Mouse (Mus musculus) lung, embryonic 14.5 days (tissue): ENCODE data around the gene Mid1. TPM values are rescaled to one million over a fixed set of nuclear protein-coding genes. Genes with fewer than 3 reads are reported as not detected.
"Not testable (repeated sequence)": the region's sequence is repeated elsewhere in the genome, so short reads cannot be mapped to it uniquely, and the experiment has no call there.

Experiments
- ATAC-seq: fragments of 200-750 bp; cut with Nextera tagmentation; 2 replicates; pipeline ENCODE4 v1.8.0; 2017; ENCODE audit warnings: mild to moderate bottlenecking, moderate TSS enrichment, moderate library complexity; ENCODE audit not compliant: insufficient read depth
- DNase-seq: peaks from one replicate; pipeline ENCODE4 v3.0.0-alpha.2; 2015
- H3K27ac ChIP-seq: fragments of 300-500 bp; sonication (generic); 2 replicates; pipeline ENCODE4 v1.5.1; 2014; ENCODE audit warnings: low read depth, mild to moderate bottlenecking, moderate library complexity
- H3K27me3 ChIP-seq: fragments of 300-500 bp; sonication (generic); 2 replicates; pipeline ENCODE4 v1.6.1; 2014; ENCODE audit warnings: low read length, control low read depth; ENCODE audit not compliant: insufficient read depth
- H3K36me3 ChIP-seq: fragments of 300-500 bp; sonication (generic); 2 replicates; pipeline ENCODE4 v1.6.1; 2014; ENCODE audit warnings: control low read depth; ENCODE audit not compliant: insufficient read depth
- H3K4me1 ChIP-seq: fragments of 300-500 bp; sonication (generic); 2 replicates; pipeline ENCODE4 v1.6.1; 2014; ENCODE audit warnings: antibody characterized with exemption, control low read depth; ENCODE audit not compliant: insufficient read depth
- H3K4me2 ChIP-seq: fragments of 300-500 bp; sonication (generic); 2 replicates; pipeline ENCODE4 v1.6.1; 2014; ENCODE audit warnings: mild to moderate bottlenecking
- H3K4me3 ChIP-seq: fragments of 300-500 bp; sonication (generic); 2 replicates; pipeline ENCODE4 v1.5.1; 2014; ENCODE audit warnings: low read depth, low read length
- H3K9ac ChIP-seq: fragments of 300-500 bp; sonication (generic); 2 replicates; pipeline ENCODE4 v1.6.1; 2014
- H3K9me3 ChIP-seq: fragments of 300-500 bp; sonication (generic); 2 replicates; pipeline ENCODE4 v1.6.1; 2016; ENCODE audit warnings: low read depth, low read length, control low read depth
- WGBS: fragments of 180-500 bp; shearing (Covaris S2); extraction: QIAGEN DNeasy Blood & Tissue Kit; methylation state at CpG from one replicate; pipeline ENCODE4 v1.1.7; 2014; 5-methylcytosine and 5-hydroxymethylcytosine counted together
- polyA plus RNA-seq: library from polyadenylated mRNA; unstranded; fragments of >200 nt; fragmentation: Nextera tagmentation; extraction: Ambion mirVana; gene quantifications from 2 replicates; pipeline ENCODE4 v1.2.1, GENCODE M21; 2014

Gene Mid1
- polyA plus RNA-seq, 1 experiment from 2014 or later = 9.5 TPM

DNA sequence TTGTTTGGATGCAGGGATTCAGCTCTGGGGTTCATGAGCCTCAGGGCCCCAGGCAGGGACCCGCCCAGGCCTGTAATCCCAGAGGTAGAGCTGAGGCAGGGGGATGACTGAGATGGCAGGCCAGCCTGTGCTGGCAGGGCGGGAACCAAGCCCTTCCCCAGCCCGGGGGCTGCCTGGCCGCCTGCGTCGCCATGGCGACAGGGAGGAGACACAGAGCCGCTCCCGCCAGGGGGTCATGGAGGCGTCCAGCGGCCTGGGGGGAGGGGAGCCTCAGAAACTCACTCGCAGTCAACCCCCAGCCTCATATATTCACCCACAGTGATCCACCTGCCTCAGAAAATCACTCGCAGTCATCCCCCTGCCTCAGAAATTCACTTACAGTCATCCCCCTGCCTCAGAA, 320.2 kb downstream of the Mid1 start:
- peak; percentile 0 for DNase-seq
- H3K27ac ChIP-seq, H3K9ac ChIP-seq, H3K36me3 ChIP-seq, H3K4me1 ChIP-seq, H3K4me2 ChIP-seq, H3K4me3 ChIP-seq, ATAC-seq, H3K27me3 ChIP-seq: not testable (repeated sequence)
- WGBS = 18% methylated on average over 13 of the region's 13 CpGs
- peaks cover 46% of the 10 kb centered on the region for H3K9me3 ChIP-seq

DNA sequence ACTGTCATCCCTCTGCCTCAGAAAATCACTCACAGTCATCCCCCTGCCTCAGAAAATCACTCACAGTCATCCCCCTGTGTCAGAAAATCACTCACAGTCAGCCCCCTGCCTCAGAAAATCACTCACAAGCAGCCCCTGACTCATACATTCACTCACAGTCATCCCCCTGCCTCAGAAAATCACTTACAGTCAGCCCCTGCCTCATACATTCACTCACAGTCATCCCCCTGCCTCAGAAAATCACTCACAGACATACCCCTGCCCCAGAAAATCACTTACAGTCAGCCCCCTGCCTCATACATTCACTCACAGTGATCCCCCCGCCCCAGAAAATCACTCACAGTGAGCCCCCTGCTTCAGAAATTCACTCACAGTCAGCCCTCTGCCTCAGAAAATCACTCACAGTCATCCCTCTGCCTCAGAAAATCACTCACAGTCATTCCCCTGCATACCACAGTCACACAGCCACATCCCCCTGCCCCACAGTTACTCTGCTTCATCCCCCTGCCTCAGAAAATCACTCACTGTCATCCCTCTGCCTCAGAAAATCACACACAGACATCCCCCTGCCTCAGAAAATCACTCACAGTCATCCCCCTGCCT, 320.8 kb downstream of the Mid1 start:
- DNase-seq, ATAC-seq, H3K4me2 ChIP-seq, H3K27ac ChIP-seq, H3K27me3 ChIP-seq, H3K4me1 ChIP-seq, H3K9ac ChIP-seq, H3K4me3 ChIP-seq, H3K36me3 ChIP-seq: not testable (repeated sequence)
- 64% methylated on average over 1 of the region's 1 CpGs for WGBS
- H3K9me3 ChIP-seq = peaks cover 45% of the 10 kb centered on the region

DNA sequence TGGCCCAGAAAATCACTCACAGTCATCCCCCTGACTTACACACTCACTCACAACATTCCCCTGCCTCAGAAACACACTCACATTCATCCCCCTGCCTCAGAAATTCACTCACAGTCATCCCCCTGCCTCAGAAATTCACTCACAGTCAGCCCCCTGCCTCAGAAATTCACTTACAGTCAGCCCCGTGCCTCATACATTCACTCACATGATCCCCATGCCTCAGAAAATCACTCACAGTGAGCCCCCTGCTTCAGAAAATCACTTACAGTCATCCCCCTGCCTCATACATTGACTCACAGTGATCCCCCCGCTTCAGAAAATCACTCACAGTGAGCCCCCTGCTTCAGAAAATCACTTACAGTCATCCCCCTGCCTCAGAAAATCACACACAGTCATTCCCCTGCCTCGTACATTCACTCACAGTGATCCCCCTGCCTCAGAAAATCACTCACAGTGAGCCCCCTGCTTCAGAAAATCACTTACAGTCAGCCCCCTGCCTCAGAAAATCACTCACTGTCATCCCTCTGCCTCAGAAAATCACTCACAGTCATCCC, 321.8 kb downstream of the Mid1 start:
- Histone ChIP-seq H3K36me3 (peaks cover 17% of the 10 kb centered on the region), H3K9me3 (peaks cover 51% of the 10 kb centered on the region)
- ATAC-seq, H3K27me3 ChIP-seq, H3K4me3 ChIP-seq, H3K4me2 ChIP-seq, H3K27ac ChIP-seq, H3K9ac ChIP-seq, H3K4me1 ChIP-seq: not testable (repeated sequence)
- DNase-seq = peak; percentile 3
- WGBS = 58% methylated on average over 3 of the region's 3 CpGs

DNA sequence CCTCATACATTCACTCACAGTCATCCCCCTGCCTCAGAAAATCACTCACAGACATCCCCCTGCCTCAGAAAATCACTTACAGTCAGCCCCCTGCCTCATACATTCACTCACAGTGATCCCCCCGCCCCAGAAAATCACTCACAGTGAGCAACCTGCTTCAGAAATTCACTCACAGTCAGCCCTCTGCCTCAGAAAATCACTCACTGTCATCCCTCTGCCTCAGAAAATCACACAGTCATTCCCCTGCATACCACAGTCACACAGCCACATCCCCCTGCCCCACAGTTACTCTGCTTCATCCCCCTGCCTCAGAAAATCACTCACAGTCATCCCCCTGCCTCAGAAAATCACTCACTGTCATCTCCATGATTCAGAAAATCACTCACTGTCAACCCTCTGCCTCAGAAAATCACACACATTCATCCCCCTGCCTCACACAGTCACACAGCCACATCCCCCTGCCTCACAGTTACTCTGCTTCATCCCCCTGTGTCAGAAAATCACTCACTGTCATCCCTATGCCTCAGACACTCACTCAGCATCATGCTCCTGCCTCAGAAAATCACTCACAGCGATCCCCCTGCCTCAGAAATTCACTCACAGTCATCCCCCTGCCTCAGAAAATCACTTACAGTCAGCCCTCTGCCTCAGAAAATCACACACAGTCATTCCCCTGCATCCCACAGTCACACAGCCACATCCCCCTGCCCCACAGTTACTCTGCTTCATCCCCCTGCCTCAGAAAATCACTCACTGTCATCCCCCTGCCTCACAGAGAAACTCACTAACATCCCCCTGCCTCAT, 322.6 kb downstream of the Mid1 start:
- 51% methylated on average over 2 of the region's 2 CpGs for WGBS
- H3K4me1 ChIP-seq, H3K4me3 ChIP-seq, H3K9ac ChIP-seq, H3K27ac ChIP-seq, H3K4me2 ChIP-seq, H3K27me3 ChIP-seq, ATAC-seq: not testable (repeated sequence)
- H3K9me3 ChIP-seq = peaks cover 51% of the 10 kb centered on the region
- DNase-seq = peak; percentile 3
- peaks cover 17% of the 10 kb centered on the region for H3K36me3 ChIP-seq

DNA sequence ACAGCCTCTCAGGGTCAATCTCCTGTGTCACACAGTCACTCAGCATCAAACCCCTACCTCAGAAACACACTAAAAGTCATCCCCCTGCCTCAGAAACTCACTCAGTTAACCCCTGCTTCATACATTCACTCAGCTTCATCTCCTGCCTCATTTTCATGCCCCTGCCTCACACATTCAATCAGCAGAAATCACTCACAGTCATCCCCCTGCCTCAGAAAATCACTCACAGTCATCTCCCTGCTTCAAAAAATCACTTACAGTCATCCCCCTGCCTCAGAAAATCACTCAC, 323.1 kb downstream of the Mid1 start:
- not testable (repeated sequence) for H3K4me1 ChIP-seq, H3K27ac ChIP-seq, H3K4me2 ChIP-seq, H3K4me3 ChIP-seq, H3K27me3 ChIP-seq, H3K9ac ChIP-seq, ATAC-seq
- Histone ChIP-seq H3K9me3 (peaks cover 51% of the 10 kb centered on the region), H3K36me3 (peaks cover 22% of the 10 kb centered on the region)
- DNase-seq = peak; percentile 1

DNA sequence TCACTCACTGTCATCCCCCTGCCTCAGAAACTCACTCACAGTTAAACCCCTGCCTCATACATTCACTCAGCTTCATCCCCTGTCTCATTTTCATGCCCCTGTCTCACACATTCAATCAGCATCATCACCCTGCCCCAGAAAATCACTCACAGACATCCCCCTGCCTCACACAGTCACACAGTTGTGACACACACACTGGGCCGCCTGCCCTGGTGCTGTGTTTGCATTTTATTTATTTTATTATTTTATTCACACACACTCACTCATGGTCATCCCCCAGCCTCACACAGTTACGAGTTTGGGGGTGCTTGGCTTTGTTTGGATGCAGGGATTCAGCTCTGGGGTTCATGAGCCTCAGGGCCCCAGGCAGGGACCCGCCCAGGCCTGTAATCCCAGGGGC, 323.6 kb downstream of the Mid1 start:
- Histone ChIP-seq H3K9me3 (peaks cover 49% of the 10 kb centered on the region), H3K4me3 (peak overlapping the region; percentile 54; the same call in 1 of the 2 replicates), H3K36me3 (peaks cover 25% of the 10 kb centered on the region), H3K4me2 (peak overlapping the region; percentile 42)
- H3K9ac ChIP-seq, H3K4me1 ChIP-seq, ATAC-seq, H3K27me3 ChIP-seq, H3K27ac ChIP-seq: not testable (repeated sequence)
- peak; percentile 3 for DNase-seq
- 31% methylated on average over 3 of the region's 3 CpGs for WGBS

DNA sequence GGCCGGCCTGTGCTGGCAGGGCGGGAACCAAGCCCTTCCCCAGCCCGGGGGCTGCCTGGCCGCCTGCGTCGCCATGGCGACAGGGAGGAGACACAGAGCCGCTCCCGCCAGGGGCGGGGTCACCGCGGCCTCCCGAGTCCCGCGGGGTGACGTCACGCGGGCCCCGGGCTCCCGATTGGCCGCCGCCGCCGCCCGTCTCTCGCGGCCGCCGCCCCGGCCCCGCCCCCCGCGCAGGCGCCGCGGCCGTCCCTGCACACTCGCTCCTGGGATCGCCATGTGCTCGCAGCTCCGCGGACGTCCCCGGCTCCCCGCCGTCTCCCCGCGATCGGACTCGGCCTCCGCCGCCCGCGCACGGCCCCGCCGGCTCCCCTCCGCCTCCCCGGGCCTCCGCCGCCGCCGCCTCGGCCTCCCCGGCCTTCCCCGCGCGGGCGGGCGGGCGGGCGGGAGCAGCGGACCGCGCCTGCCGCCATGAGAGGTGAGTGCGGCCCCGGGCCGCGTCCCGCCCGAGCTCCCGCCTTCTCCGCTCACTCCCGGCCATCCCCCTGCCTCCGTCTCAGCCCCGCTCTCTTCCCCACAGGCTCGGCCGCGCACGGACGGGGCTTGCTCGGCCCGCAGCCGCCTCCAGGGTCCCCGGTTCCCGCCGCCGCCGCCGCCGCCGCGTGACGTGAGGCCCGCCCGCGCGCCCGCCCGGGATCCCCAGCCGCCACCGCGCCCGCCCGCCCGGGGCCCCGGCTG, 324.2 kb downstream of the Mid1 start, which contains the start of gene Gm21887:
Gene Gm21887 (plus strand): TSS at position 644 of the 735 bp plus-strand sequence.
- peak within 1 kb of the TSS; percentile 63 for H3K4me2 ChIP-seq
- H3K4me1 ChIP-seq, H3K27me3 ChIP-seq: not testable (repeated sequence)
- DNase-seq = peak; percentile 98
- H3K9ac ChIP-seq = peak within 1 kb of the TSS; percentile 90
- peaks cover 49% of the 10 kb centered on the region for H3K9me3 ChIP-seq
- peak within 1 kb of the TSS; percentile 94 for H3K27ac ChIP-seq
- ATAC-seq = peak; percentile 86
- peaks cover 29% of the 10 kb centered on the region for H3K36me3 ChIP-seq
- WGBS = 61% methylated on average over 116 of the region's 118 CpGs
- peak within 1 kb of the TSS; percentile 54 for H3K4me3 ChIP-seq

DNA sequence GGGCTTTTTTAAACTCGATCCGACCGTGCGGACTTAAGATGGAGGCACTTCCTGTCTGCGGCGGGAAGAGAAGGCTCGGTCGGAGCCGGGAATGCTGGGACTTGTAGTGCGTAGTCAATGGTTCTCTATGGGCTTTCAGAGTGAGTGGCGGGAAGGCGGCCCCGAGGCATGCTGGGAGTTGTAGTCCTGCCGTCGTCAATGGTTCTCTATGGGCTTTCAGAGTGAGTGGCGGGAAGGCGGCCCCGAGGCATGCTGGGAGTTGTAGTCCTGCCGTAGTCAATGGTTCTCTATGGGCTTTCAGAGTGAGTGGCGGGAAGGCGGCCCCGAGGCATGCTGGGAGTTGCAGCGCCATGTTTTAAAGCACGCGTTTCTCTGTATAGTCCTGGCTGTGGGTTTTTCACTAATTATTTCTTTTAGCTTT, 324.8 kb downstream of the Mid1 start:
- H3K4me3 ChIP-seq = peak overlapping the region; percentile 54
- WGBS = 50% methylated on average over 25 of the region's 25 CpGs
- peak; percentile 99 for DNase-seq
- ATAC-seq = peak; percentile 97
- H3K9me3 ChIP-seq = peaks cover 49% of the 10 kb centered on the region
- not testable (repeated sequence) for H3K4me2 ChIP-seq, H3K4me1 ChIP-seq, H3K27me3 ChIP-seq
- peaks cover 29% of the 10 kb centered on the region for H3K36me3 ChIP-seq
- H3K9ac ChIP-seq = peak overlapping the region; percentile 90
- H3K27ac ChIP-seq = peak overlapping the region; percentile 94

DNA sequence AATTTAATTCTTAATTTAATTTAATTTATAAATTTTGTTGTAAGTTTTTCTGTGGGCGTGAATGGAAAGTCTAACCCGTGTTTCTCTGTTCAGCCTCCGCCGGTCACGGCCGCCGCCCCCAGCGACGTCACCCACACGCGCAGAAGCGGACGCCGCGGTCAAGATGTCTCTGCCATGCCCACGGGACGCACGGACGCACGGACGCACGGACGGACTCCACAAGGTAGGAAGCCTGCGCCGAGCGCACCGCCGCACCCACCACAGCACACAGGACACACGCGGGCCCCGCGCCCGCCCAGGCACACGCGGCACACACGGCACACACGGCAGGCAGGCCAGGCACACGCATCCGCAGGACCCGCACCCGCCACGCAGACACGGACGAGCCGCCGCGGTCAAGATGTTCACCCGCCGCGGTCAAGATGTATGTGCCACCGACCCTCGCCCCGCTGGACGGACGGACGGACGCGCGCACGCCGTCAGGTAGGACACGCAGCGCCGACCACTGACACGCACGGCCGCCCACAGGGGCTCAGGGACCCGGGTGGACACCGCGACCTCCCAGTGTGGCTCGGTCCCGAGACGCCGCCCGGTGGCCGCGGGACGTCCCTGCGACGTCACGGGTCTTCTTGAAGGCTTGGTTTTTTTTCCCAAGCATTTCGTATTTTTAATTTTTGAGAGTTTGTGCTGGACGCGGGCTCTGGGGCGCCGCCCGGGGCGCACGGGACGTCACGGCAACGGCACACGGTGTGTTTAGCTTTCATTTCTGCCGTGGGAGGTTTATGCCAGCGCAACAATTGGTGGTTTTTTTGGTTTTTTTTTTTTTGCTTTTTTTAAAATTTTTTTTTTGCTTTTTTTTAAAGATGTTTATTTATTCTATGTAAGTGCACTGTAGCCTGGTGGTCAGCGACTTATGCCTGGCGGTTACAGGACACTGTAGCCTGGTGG, 325.9 kb downstream of the Mid1 start:
- Histone ChIP-seq H3K9ac (peak overlapping the region; percentile 45), H3K36me3 (peaks cover 31% of the 10 kb centered on the region), H3K4me3 (peak overlapping the region; percentile 42), H3K27ac (peak overlapping the region; percentile 48), H3K9me3 (peaks cover 40% of the 10 kb centered on the region), H3K4me2 (peak overlapping the region; percentile 63)
- not testable (repeated sequence) for H3K4me1 ChIP-seq, H3K27me3 ChIP-seq
- peak; percentile 18 for ATAC-seq
- peak; percentile 62 for DNase-seq
- WGBS = 82% methylated on average over 97 of the region's 97 CpGs
